Mouse (Mus musculus) erythroblast, embryonic 14.5 days (primary cell): ENCODE measurements around the gene Acd.

ENCODE experiments used
- GATA1 ChIP-seq: IDR thresholded peaks from 2 replicates; pipeline ENCODE4 v1.6.1; 2012; ENCODE audit warnings: low read length, inconsistent platforms, mixed read lengths
- TAL1 ChIP-seq: IDR thresholded peaks from 3 replicates; pipeline ENCODE4 v1.6.1; 2012; ENCODE audit warnings: low read length, inconsistent platforms, mixed read lengths

DNA sequence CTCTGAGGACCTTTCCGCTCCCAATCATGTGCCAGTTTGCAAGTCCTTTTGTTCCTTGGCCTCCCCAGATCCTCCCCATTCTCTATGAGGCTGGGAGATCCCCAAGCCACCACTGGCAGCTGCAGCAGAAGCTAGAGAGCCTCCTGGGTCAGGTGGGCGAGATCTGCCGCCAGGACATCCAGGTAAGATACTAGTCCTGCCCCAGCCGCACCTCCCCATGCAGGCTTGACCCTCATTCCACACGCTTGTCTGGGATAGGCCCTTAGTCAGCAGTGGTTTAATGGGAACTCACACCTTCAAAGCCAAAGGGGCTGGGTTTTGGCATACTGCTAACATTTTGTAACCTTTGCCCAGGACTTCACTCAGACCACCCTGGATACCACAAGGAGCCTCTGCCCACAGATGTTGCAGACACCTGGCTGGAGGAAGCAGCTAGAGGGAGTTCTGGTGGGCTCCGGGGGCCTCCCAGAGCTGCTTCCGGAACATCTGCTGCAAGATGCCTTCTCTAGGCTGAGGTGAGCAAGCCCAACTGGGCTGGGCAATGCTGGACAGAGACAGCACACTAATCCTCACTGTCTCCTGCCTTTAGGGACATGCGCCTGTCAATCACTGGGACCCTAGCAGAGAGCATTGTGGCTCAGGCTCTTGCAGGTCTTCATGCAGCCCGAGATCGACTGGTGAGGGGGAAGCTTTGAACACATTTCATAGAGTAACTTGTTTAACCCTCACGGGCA, 8.3 kb downstream of the Acd start:
- TF ChIP-seq TAL1 (no peak), GATA1 (no peak)
